22 mouse cellular contexts compared by ENCODE assay signal in genomic region chr16:34308324-34308723, GRCm38 (mm10).
"Had no signal": no experiment of that assay in that cellular context is flagged by ENCODE, and none has a peak within 500 bp of the region (broad histone marks: within the 10 kb centered on the region; RNA-seq: fewer than 3 reads in every experiment).

No protein-coding gene starts in this region.

- H3K4me2 ChIP-seq: heart, embryonic 12.5 days; hindbrain, embryonic 13.5 days; hindbrain, embryonic 15.5 days; limb, embryonic 12.5 days; liver, embryonic 13.5 days; liver, embryonic 15.5 days had no signal

- H3K36me3 ChIP-seq: heart, embryonic 12.5 days; liver, embryonic 13.5 days; liver, embryonic 15.5 days had no signal

- H3K9ac ChIP-seq: forebrain, postnatal 0 days; heart, embryonic 12.5 days; hindbrain, embryonic 13.5 days; hindbrain, embryonic 15.5 days; limb, embryonic 12.5 days; liver, embryonic 13.5 days; liver, embryonic 15.5 days had no signal

- DNase-seq: forebrain, postnatal 0 days; gastrocnemius, postnatal 14 days; gastrocnemius, postnatal 36 days; heart, adult 18-20 months; heart, postnatal 10 days; heart, postnatal 36 days; kidney, adult 18-20 months; kidney, adult 8-10 months; kidney, postnatal 10 days; kidney, postnatal 25 days; kidney, postnatal 4 days; liver; liver, embryonic 13.5 days had no signal

- H3K4me3 ChIP-seq: heart, embryonic 12.5 days; hindbrain, embryonic 13.5 days; hindbrain, embryonic 15.5 days; layer of hippocampus, adult 2 months; left cerebral cortex, adult 2 months; limb, embryonic 10.5 days; limb, embryonic 12.5 days; liver, embryonic 13.5 days; liver, embryonic 15.5 days had no signal

- H3K27me3 ChIP-seq: heart, embryonic 12.5 days; hindbrain, embryonic 15.5 days; limb, embryonic 12.5 days; liver, embryonic 13.5 days; liver, embryonic 15.5 days had no signal

- H3K9me3 ChIP-seq: heart, embryonic 12.5 days; hindbrain, embryonic 13.5 days; hindbrain, embryonic 15.5 days; limb, embryonic 10.5 days; limb, embryonic 12.5 days; liver, embryonic 13.5 days; liver, embryonic 15.5 days had no signal

- ATAC-seq: forebrain, postnatal 0 days; hindbrain, postnatal 0 days had no signal

- H3K27ac ChIP-seq: hindbrain, embryonic 13.5 days; hindbrain, embryonic 15.5 days; hindbrain, postnatal 0 days; left cerebral cortex, adult 2 months; limb, embryonic 10.5 days; limb, embryonic 12.5 days; liver, embryonic 13.5 days; liver, embryonic 15.5 days had no signal

- H3K4me1 ChIP-seq: limb, embryonic 10.5 days; limb, embryonic 12.5 days; liver, embryonic 13.5 days; liver, embryonic 15.5 days had no signal
